Mouse (Mus musculus): ENCODE measurements at regions not wholly inside any gene's neighbourhood (a gene's known extent, or its start where the extent isn't known, plus 50 kb on each side); places are given as distances from the start of the nearest gene placed in this dataset.
"Not testable (repeated sequence)": the region's sequence is repeated elsewhere in the genome, so short reads cannot be mapped to it uniquely, and the experiment has no call there.

GRCm38 (mm10) chr3:22285904-22286303 lies 209.5 kb downstream of the Tbl1xr1 start:
- DNase-seq: no peak

- DNase-seq: no peak
These were observed 217.0 kb downstream of the Tbl1xr1 start for GRCm38 (mm10) chr3:22293466-22293865.

DNA sequence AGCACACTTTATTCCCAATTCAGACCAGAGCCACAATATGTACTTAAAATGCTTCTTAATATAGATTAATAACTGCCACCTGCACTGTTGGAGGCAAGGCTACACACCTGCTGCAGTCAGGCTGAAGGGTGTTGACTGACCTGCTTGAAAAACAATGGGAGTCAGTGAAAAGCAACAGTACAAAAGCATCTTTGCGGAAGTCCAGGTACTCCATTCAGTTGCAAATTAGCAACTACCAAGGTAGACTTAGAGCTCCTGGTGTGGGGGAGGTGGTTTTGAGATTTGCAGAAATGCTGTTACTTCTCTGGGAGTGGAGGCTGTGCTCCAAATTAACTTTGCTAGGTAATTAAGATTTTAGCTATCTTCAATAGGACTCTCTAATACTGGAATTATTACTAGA lies 217.6 kb downstream of the Tbl1xr1 start:
- DNase-seq: not testable (repeated sequence)

DNA sequence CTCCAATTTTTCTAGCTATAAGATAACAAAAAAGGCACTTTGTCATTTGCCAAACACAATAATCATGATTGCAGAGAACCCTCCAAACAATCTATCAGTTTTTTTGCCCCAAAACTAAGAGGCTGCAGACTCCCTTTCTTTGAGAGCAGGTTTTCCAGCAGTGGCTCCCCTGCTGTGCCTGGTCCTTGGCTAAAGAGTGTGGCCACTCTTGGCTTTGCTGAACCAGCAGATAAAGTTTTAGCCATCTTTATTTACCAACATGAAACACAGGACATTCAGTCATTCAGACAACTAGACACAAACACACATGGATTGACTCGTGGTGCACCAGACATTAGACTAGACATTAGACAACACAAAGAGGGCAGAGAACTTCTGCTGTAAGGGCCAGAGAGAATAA lies 220.5 kb downstream of the Tbl1xr1 start:
- DNase-seq: not testable (repeated sequence)

- DNase-seq: not testable (repeated sequence)
These were observed 221.4 kb downstream of the Tbl1xr1 start for GRCm38 (mm10) chr3:22297831-22298230.

DNA sequence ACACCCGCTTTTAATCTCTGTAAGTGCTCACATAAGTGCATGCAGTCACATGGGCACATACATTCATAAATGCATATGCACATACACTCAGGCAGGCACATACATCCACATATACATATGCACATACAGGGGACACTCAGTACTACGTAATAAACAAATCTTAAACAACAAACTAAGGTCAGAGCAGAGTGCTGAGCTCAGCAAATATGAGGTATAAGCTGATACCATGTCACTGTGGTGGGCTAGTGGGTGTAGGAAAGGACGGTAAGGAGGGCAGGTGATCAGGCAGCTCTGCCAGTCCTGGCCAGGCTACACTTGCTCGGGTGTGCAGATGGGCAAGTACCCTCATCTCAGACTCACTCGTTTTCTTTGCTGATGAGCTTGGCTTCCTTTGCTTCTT lies 224.1 kb downstream of the Tbl1xr1 start:
- DNase-seq: no peak

DNA sequence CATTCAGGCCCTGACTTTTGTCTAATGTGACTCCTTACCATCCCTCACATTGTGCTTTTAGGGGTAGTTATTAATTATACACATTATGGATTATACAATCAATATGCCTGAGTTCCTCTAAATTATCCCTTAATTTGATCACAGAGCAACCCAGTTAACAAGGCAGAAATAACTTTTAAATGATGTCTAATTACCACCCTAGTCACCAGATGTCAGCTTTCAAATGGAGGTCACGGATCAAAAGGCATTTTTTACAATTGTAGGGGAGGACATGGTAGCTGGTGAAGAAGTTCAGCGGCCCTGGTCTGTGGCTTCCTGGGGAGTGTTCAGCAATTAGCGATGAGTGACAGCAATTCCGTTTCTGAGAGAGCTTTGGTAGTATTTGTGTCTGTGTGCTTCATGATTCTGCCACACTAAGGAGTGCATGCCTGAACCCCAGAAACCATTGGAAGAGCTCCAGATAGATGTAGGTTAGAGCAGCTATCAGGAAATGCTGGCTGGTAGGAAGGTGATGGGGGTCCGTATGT lies 225.6 kb downstream of the Tbl1xr1 start:
- DNase-seq: no peak

- no peak for DNase-seq
These were observed 227.7 kb downstream of the Tbl1xr1 start for GRCm38 (mm10) chr3:22304145-22304544.

DNA sequence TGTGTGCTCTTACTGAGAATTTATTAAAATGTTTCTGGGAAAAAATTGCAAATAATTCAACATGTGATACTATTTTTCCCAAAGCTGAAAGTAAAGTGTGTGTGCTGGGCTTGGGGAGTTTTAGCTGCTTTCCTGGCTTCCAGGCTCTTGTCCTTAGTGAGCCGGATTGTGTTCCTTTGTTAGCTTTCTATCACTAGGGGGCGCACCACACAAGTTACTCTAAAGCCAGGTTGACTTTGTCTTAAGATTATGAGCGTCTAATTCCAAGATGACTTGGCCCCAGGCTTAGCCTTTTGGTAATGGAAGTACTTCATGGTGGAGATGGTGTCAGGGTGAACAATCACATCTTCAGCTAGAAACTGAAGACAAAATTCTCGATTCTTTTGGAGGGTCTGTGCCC lies 230.2 kb downstream of the Tbl1xr1 start:
- peak; percentile 7 to 16 for DNase-seq

- peak; percentile 68 to 81 for DNase-seq
These were observed 232.5 kb downstream of the Tbl1xr1 start for GRCm38 (mm10) chr3:22308962-22309361.

DNA sequence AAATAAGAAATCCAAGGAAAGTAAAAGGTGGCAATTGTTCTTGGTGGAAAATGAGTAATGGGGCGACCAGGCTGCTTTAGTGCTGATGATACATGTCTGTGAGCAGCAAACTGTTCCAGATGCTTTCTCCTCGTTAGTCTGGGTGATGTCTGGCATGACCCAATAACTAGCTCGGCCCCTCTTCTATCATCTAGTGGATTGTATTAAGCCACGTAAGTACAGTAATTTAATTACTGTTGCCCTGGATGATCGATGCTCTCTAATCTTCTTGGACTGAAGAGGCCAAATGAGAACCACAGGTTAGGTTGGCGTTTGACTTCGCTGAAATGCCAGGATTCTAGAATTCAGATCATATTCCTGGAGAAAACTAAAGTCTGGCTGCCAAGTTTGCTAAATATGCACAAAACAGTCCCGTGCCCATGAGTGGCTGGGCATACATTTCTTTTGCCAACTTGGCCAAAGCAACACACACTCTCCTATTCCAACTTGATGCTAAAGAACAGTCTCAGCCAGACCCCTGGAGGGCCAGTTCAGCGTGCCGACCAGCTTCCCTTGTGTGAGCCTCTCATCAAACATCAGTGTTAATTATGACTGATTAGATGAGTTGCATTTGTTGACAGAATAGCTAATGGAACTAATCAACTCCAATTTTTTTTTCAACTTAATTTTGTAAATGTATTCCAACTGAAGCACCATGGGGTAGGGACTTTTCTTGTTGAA lies 240.2 kb downstream of the Tbl1xr1 start:
- DNase-seq: no peak

GRCm38 (mm10) chr3:22320425-22320824 lies 244.0 kb downstream of the Tbl1xr1 start:
- not testable (repeated sequence) for DNase-seq

DNA sequence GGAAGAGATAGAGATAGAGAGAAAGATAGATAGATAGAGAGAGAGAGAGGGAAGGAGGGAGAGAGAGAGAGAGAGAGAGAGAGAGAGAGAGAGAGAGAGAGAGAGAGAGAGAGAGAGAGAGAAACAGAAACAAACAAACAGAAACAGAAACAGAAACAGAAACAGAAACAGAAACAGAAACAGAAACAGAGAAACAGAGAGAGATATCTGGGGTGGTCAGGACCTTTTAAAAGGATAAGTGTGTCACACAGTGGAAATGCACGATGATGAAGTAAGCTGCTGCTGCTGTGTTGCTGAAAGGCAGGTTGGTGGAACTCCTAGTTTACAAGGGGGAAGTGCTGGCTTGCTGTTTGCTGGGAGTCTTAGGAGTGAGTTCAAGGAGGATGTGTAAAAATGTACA lies 254.8 kb downstream of the Tbl1xr1 start:
- DNase-seq: no peak
